Mouse (Mus musculus) kidney, embryonic 15.5 days (tissue): ENCODE measurements around the gene Fgf12. TPM values are rescaled to one million over a fixed set of nuclear protein-coding genes. Genes with fewer than 3 reads are reported as not detected.

Source experiments
- ATAC-seq: fragments of 200-750 bp; cut with Nextera tagmentation; replicated peaks from 2 replicates; pipeline ENCODE4 v1.8.0; 2017; ENCODE audit warnings: moderate TSS enrichment; ENCODE audit not compliant: low FRiP score
- H3K27ac ChIP-seq: fragments of 300-500 bp; sonication (generic); 2 replicates; pipeline ENCODE4 v1.5.1; 2015; ENCODE audit warnings: mild to moderate bottlenecking, inconsistent platforms
- H3K27me3 ChIP-seq: fragments of 300-500 bp; sonication (generic); 2 replicates; pipeline ENCODE4 v1.6.1; 2015; ENCODE audit warnings: inconsistent platforms
- H3K36me3 ChIP-seq: fragments of 300-500 bp; sonication (generic); 2 replicates; pipeline ENCODE4 v1.6.1; 2015; ENCODE audit warnings: inconsistent platforms
- H3K4me1 ChIP-seq: fragments of 300-500 bp; sonication (generic); 2 replicates; pipeline ENCODE4 v1.6.1; 2015; ENCODE audit warnings: inconsistent platforms
- H3K4me2 ChIP-seq: fragments of 300-500 bp; sonication (generic); 2 replicates; pipeline ENCODE4 v1.6.1; 2015; ENCODE audit warnings: moderate library complexity, mild to moderate bottlenecking, inconsistent platforms
- H3K4me3 ChIP-seq: fragments of 300-500 bp; sonication (generic); replicated peaks from 2 replicates; pipeline ENCODE4 v1.5.1; 2015; ENCODE audit warnings: mild to moderate bottlenecking, inconsistent platforms
- H3K9ac ChIP-seq: fragments of 300-500 bp; sonication (generic); 2 replicates; pipeline ENCODE4 v1.6.1; 2015; ENCODE audit warnings: mild to moderate bottlenecking, inconsistent platforms
- H3K9me3 ChIP-seq: fragments of 300-500 bp; sonication (generic); replicated peaks from 2 replicates; pipeline ENCODE4 v1.6.1; 2016; ENCODE audit warnings: inconsistent platforms
- WGBS: fragments of 180-500 bp; shearing (Covaris S2); methylation state at CpG from one replicate; pipeline ENCODE4 v1.1.7; 2015; ENCODE audit warnings: mixed read lengths; 5-methylcytosine and 5-hydroxymethylcytosine counted together
- polyA plus RNA-seq: library from polyadenylated mRNA; unstranded; fragments of >200 nt; fragmentation: Nextera tagmentation; extraction: Ambion mirVana; gene quantifications from 2 replicates; pipeline ENCODE4 v1.2.1, GENCODE M21; 2015

The Fgf12 gene
- polyA plus RNA-seq, 1 experiment from 2014 or later = 2.0 TPM

GRCm38 (mm10) chr16:28389114-28389513 is 363.8 kb downstream of the Fgf12 start:
- Histone ChIP-seq H3K4me3 (no peak overlapping the region), H3K4me1 (no peaks in the 10 kb centered on the region), H3K4me2 (no peak overlapping the region), H3K27ac (no peak overlapping the region), H3K27me3 (no peaks in the 10 kb centered on the region), H3K9me3 (no peaks in the 10 kb centered on the region), H3K9ac (no peak overlapping the region), H3K36me3 (no peaks in the 10 kb centered on the region)
- WGBS = 83% methylated on average over 4 of the region's 4 CpGs
- no peak for ATAC-seq

GRCm38 (mm10) chr16:28374790-28375189 is 378.1 kb downstream of the Fgf12 start:
- Histone ChIP-seq H3K4me3 (no peak overlapping the region), H3K4me1 (0 out of 2 replicates have a peak, but pooled peaks cover 6% of the 10 kb centered on the region), H3K9me3 (no peaks in the 10 kb centered on the region), H3K9ac (no peak overlapping the region), H3K36me3 (no peaks in the 10 kb centered on the region), H3K4me2 (no peak overlapping the region), H3K27ac (no peak overlapping the region), H3K27me3 (no peaks in the 10 kb centered on the region)
- 65% methylated on average over 2 of the region's 2 CpGs for WGBS
- ATAC-seq = no peak

DNA sequence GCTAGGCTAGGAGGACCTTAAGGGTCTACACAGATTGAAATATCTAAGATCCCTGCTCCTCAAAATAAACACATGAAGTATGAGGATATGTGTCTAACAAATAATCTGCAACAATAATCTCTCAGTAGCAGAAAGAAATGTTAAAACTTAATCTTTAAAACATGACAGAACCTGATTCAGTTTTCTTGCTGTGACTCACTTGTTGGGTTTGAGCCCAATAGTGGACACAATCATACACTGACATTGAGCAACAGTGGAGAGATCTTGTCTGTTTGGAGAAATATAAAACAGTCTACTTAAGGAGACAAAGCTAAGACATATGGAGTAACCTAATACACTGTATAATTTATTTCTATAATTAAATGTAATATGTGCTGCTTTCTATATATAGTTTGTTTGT is 379.6 kb downstream of the Fgf12 start:
- H3K4me2 ChIP-seq = no peak overlapping the region
- H3K4me1 ChIP-seq = 0 out of 2 replicates have a peak, but pooled peaks cover 6% of the 10 kb centered on the region
- no peak overlapping the region for H3K9ac ChIP-seq
- H3K27me3 ChIP-seq = no peaks in the 10 kb centered on the region
- no peak overlapping the region for H3K4me3 ChIP-seq
- H3K36me3 ChIP-seq = no peaks in the 10 kb centered on the region
- no peaks in the 10 kb centered on the region for H3K9me3 ChIP-seq
- no peak overlapping the region for H3K27ac ChIP-seq
- ATAC-seq = no peak

DNA sequence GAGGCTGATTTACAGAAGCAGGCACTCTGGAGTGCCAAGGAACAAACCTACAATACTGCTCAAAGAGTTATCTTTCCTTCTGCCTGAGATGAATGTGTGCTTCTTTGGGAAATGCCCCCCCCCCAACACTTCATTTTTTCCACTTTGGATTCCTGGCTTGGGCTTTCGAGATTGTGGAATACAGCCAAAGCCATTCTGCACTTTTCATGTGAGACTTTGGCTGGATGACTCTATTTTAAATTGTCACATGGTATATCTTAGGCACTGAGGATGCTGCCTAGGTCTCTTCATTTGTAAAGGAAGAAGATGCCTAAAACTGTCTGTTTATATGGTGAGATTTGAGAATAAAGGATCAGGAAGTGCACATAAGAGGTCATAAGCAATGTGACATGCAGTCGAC is 402.2 kb downstream of the Fgf12 start:
- Histone ChIP-seq H3K9ac (no peak overlapping the region), H3K4me1 (no peaks in the 10 kb centered on the region), H3K4me2 (no peak overlapping the region), H3K27me3 (no peaks in the 10 kb centered on the region), H3K27ac (no peak overlapping the region), H3K9me3 (no peaks in the 10 kb centered on the region), H3K36me3 (no peaks in the 10 kb centered on the region), H3K4me3 (no peak overlapping the region)
- WGBS = 59% methylated on average over 2 of the region's 2 CpGs
- no peak for ATAC-seq

- no peak overlapping the region for H3K27ac ChIP-seq
- no peak overlapping the region for H3K4me2 ChIP-seq
- H3K9ac ChIP-seq = no peak overlapping the region
- ATAC-seq = peak; percentile 60; the same call in 1 of the 2 replicates
- no peak overlapping the region for H3K4me3 ChIP-seq
- H3K9me3 ChIP-seq = no peaks in the 10 kb centered on the region
- WGBS = 37% methylated on average over 6 of the region's 6 CpGs
- H3K4me1 ChIP-seq = no peaks in the 10 kb centered on the region
- H3K27me3 ChIP-seq = no peaks in the 10 kb centered on the region
- H3K36me3 ChIP-seq = no peaks in the 10 kb centered on the region
Measured at GRCm38 (mm10) chr16:28345323-28345722, 407.5 kb downstream of the Fgf12 start.

- Histone ChIP-seq H3K27ac (no peak overlapping the region), H3K9ac (no peak overlapping the region), H3K27me3 (no peaks in the 10 kb centered on the region), H3K9me3 (no peaks in the 10 kb centered on the region), H3K4me3 (no peak overlapping the region), H3K36me3 (no peaks in the 10 kb centered on the region), H3K4me2 (no peak overlapping the region), H3K4me1 (no peaks in the 10 kb centered on the region)
- no peak for ATAC-seq
- WGBS = 87% methylated on average over 1 of the region's 1 CpGs
Measured at GRCm38 (mm10) chr16:28337930-28338329, 414.9 kb downstream of the Fgf12 start.

DNA sequence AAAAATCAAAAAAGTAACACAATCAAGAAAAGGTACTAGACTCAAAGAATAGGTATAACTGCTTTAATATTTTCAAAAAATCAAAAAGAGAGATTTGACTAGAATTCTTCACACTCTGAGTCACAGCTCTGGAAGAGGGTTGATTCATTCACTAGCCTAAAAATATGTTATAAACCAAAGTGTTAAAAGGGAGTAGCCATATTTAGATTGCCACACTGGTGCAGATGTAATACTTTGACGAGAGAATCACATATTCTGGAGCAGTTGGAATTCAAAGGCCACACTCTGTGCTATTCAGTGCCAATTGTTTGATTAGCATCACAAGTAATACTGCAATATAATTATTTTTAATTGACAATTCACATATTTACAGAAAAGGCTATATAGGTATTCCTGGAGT is 416.2 kb downstream of the Fgf12 start:
- no peak overlapping the region for H3K4me2 ChIP-seq
- no peak overlapping the region for H3K4me3 ChIP-seq
- H3K4me1 ChIP-seq = no peaks in the 10 kb centered on the region
- no peaks in the 10 kb centered on the region for H3K27me3 ChIP-seq
- H3K36me3 ChIP-seq = no peaks in the 10 kb centered on the region
- H3K9ac ChIP-seq = no peak overlapping the region
- H3K9me3 ChIP-seq = no peaks in the 10 kb centered on the region
- WGBS = 67% methylated on average over 1 of the region's 1 CpGs
- ATAC-seq = no peak
- no peak overlapping the region for H3K27ac ChIP-seq

- Histone ChIP-seq H3K4me3 (no peak overlapping the region), H3K9me3 (no peaks in the 10 kb centered on the region), H3K4me1 (no peaks in the 10 kb centered on the region), H3K27me3 (no peaks in the 10 kb centered on the region), H3K9ac (no peak overlapping the region), H3K27ac (no peak overlapping the region), H3K36me3 (no peaks in the 10 kb centered on the region), H3K4me2 (no peak overlapping the region)
- 95% methylated on average over 3 of the region's 3 CpGs for WGBS
- ATAC-seq = no peak
Measured at GRCm38 (mm10) chr16:28335025-28335424, 417.8 kb downstream of the Fgf12 start.

GRCm38 (mm10) chr16:28323576-28323975 is 429.3 kb downstream of the Fgf12 start:
- Histone ChIP-seq H3K36me3 (no peaks in the 10 kb centered on the region), H3K9ac (no peak overlapping the region), H3K9me3 (no peaks in the 10 kb centered on the region), H3K27ac (no peak overlapping the region), H3K4me2 (no peak overlapping the region), H3K27me3 (no peaks in the 10 kb centered on the region), H3K4me1 (0 out of 2 replicates have a peak, but pooled peaks cover 3% of the 10 kb centered on the region), H3K4me3 (no peak overlapping the region)
- 48% methylated on average over 3 of the region's 3 CpGs for WGBS
- peak; percentile 91 for ATAC-seq

DNA sequence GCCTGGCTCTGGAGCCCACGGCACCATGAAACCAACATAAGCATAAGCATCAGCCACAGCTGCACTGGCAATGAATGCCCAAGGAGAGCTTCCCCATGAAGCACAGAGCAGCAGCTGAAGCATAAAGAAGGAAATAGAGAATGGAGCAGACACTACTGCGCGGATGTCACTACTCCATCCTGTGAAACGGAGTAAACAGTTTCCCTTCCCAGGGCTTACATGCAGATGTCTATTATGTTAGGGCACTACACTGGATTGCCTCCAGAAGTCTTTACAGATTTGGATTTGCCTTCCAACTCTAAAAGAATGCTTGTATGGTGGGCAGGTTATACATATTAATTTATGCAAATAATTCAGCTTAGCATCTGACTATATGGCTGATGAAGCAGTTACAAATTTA is 441.2 kb downstream of the Fgf12 start:
- Histone ChIP-seq H3K4me1 (no peaks in the 10 kb centered on the region), H3K9ac (no peak overlapping the region), H3K9me3 (no peaks in the 10 kb centered on the region), H3K4me2 (no peak overlapping the region), H3K36me3 (no peaks in the 10 kb centered on the region), H3K27me3 (no peaks in the 10 kb centered on the region), H3K27ac (no peak overlapping the region), H3K4me3 (no peak overlapping the region)
- WGBS = 87% methylated on average over 4 of the region's 4 CpGs
- no peak for ATAC-seq

GRCm38 (mm10) chr16:28303889-28304288 is 449.0 kb downstream of the Fgf12 start:
- H3K27ac ChIP-seq = no peak overlapping the region
- no peak overlapping the region for H3K9ac ChIP-seq
- 38% methylated on average over 1 of the region's 1 CpGs for WGBS
- H3K4me2 ChIP-seq = no peak overlapping the region
- H3K9me3 ChIP-seq = no peaks in the 10 kb centered on the region
- H3K4me3 ChIP-seq = no peak overlapping the region
- ATAC-seq = no peak
- no peaks in the 10 kb centered on the region for H3K36me3 ChIP-seq
- H3K27me3 ChIP-seq = no peaks in the 10 kb centered on the region
- no peaks in the 10 kb centered on the region for H3K4me1 ChIP-seq

GRCm38 (mm10) chr16:28289689-28290330 is 463.1 kb downstream of the Fgf12 start:
- no peak overlapping the region for H3K9ac ChIP-seq
- no peaks in the 10 kb centered on the region for H3K4me1 ChIP-seq
- no peak overlapping the region for H3K4me3 ChIP-seq
- H3K27me3 ChIP-seq = no peaks in the 10 kb centered on the region
- 57% methylated on average over 4 of the region's 4 CpGs for WGBS
- H3K36me3 ChIP-seq = no peaks in the 10 kb centered on the region
- H3K9me3 ChIP-seq = no peaks in the 10 kb centered on the region
- H3K27ac ChIP-seq = no peak overlapping the region
- no peak for ATAC-seq
- H3K4me2 ChIP-seq = no peak overlapping the region

DNA sequence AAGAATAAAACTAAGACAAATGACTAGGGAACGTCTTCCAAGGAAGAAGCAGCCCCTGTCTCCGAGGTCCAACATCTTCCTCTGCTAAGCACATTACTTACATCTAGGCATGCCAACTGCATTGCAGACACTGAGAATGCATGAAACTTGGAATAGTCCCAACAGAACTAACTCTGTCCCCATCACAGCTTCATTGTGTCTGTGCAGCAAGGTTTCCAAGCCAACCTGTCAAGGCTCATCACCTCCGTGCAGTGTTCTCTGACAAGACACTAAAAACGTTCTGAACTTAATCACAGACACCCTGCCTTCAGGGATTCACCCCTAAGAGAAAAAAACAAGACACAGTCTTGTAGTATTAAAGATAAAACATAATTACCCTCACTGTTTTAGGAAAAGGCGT is 495.0 kb downstream of the Fgf12 start:
- no peak for ATAC-seq
- no peak overlapping the region for H3K4me2 ChIP-seq
- no peaks in the 10 kb centered on the region for H3K9me3 ChIP-seq
- no peaks in the 10 kb centered on the region for H3K27me3 ChIP-seq
- H3K9ac ChIP-seq = no peak overlapping the region
- 74% methylated on average over 5 of the region's 5 CpGs for WGBS
- H3K27ac ChIP-seq = no peak overlapping the region
- no peaks in the 10 kb centered on the region for H3K4me1 ChIP-seq
- H3K4me3 ChIP-seq = no peak overlapping the region
- H3K36me3 ChIP-seq = no peaks in the 10 kb centered on the region
